Mouse (Mus musculus): ENCODE measurements around the gene Catsper3.

DNA sequence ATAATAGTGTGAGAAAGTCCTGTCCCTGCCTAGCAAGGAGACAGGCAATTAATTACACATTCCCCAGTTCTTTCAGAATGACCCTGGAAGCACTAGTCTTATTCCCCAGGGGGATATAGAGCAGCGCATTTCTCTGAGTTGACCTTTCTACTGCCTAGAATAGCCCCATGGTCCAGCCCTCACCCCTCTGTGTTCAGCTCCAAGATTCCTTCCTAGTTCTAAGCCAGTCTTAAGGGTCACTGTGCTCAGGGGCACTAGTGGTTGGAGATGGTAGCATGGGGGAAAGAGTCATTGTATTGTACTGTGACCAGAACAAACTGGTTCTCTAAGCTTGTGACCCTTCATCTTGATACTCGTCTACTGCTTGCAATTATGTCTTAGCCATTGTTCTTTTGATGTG is 16.9 kb downstream of the Catsper3 start:
- TF ChIP-seq CTCF (IDR thresholded peaks at IDR 0.05; ENCODE audit: borderline replicate concordance, insufficient read depth, low read depth, low read length) (no peak), POLR2A (IDR thresholded peaks at IDR 0.05; ENCODE audit: borderline replicate concordance, insufficient read depth, low read length) (no peak)
